Mouse (Mus musculus) liver, embryonic 12.5 days (tissue): ENCODE results near the gene Lman1l. TPM values are rescaled to one million over a fixed set of nuclear protein-coding genes. Genes with fewer than 3 reads are reported as not detected.

Source experiments
- ATAC-seq: fragments of 200-750 bp; cut with Nextera tagmentation; 2 replicates; pipeline ENCODE4 v1.8.0; 2017; ENCODE audit warnings: moderate number of reproducible peaks, mild to moderate bottlenecking, moderate library complexity
- H3K27ac ChIP-seq: fragments of 300-500 bp; sonication (generic); 2 replicates; pipeline ENCODE4 v1.5.1; 2016; ENCODE audit warnings: mild to moderate bottlenecking
- H3K27me3 ChIP-seq: fragments of 300-500 bp; sonication (generic); replicated peaks from 2 replicates; pipeline ENCODE4 v1.6.1; 2016; ENCODE audit warnings: mild to moderate bottlenecking, moderate library complexity
- H3K36me3 ChIP-seq: fragments of 300-500 bp; sonication (generic); 2 replicates; pipeline ENCODE4 v1.6.1; 2016; ENCODE audit warnings: mild to moderate bottlenecking, moderate library complexity
- H3K4me1 ChIP-seq: fragments of 300-500 bp; sonication (generic); 2 replicates; pipeline ENCODE4 v1.6.1; 2016
- H3K4me2 ChIP-seq: fragments of 300-500 bp; sonication (generic); 2 replicates; pipeline ENCODE4 v1.6.1; 2016; ENCODE audit warnings: mild to moderate bottlenecking, moderate library complexity
- H3K4me3 ChIP-seq: fragments of 300-500 bp; sonication (generic); 2 replicates; pipeline ENCODE4 v1.5.1; 2016; ENCODE audit warnings: mild to moderate bottlenecking, moderate library complexity
- H3K9ac ChIP-seq: fragments of 300-500 bp; sonication (generic); 2 replicates; pipeline ENCODE4 v1.6.1; 2016; ENCODE audit warnings: mild to moderate bottlenecking, moderate library complexity
- H3K9me3 ChIP-seq: fragments of 300-500 bp; sonication (generic); replicated peaks from 2 replicates; pipeline ENCODE4 v1.6.1; 2016; ENCODE audit warnings: mild to moderate bottlenecking, moderate library complexity
- WGBS: fragments of 180-500 bp; shearing (Covaris S2); methylation state at CpG from one replicate; pipeline ENCODE4 v1.1.7; 2016; ENCODE audit not compliant: insufficient replicate concordance; 5-methylcytosine and 5-hydroxymethylcytosine counted together
- polyA plus RNA-seq: library from polyadenylated mRNA; unstranded; fragments of >200 nt; fragmentation: Nextera tagmentation; extraction: Ambion mirVana; gene quantifications from 2 replicates; pipeline ENCODE4 v1.2.1, GENCODE M21; 2016

Gene Lman1l
- polyA plus RNA-seq, 1 experiment from 2014 or later = not detected

DNA sequence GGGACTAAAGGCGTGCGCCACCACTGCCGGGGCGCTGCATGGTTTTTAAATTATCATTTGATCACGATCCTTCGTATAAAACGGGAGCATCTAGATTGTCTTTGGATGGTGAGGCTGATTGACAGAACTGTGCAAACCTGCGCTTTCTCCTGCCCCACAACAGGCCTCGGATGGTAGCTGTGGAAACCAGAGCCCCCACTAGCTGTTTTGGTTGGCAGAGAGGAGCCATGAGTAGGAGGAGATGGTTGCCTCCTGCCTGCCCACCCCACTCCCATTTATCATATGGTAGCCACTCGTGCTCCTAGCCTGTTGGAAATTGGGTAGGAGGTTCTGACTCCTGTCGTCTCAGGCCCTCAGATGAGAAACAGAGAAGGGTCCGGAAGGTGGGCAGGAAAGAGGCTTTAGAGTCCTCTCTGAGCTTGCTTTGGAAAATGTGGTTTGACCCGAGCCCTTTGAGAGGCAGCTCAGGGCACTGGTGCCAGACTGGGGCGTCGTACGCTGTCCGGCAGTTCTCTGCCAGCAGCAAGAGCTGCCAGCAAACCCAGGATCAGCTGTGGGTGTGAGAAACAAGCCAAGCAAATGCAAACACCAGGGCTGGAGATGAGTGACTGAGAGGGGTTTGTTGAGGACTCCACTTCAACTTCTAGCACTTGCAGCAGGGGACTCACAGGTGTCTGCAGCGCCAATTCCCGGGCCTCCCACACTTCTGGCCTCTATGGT, 36.2 kb upstream of the Lman1l start:
- no peak overlapping the region for H3K9ac ChIP-seq
- H3K9me3 ChIP-seq = no peaks in the 10 kb centered on the region
- WGBS = 77% methylated on average over 19 of the region's 19 CpGs
- ATAC-seq = no peak
- no peaks in the 10 kb centered on the region for H3K36me3 ChIP-seq
- H3K4me3 ChIP-seq = no peak overlapping the region
- H3K27me3 ChIP-seq = peaks cover 9% of the 10 kb centered on the region; the same call in 1 of the 2 replicates
- H3K4me1 ChIP-seq = peaks cover 47% of the 10 kb centered on the region
- no peak overlapping the region for H3K4me2 ChIP-seq
- H3K27ac ChIP-seq = no peak overlapping the region

DNA sequence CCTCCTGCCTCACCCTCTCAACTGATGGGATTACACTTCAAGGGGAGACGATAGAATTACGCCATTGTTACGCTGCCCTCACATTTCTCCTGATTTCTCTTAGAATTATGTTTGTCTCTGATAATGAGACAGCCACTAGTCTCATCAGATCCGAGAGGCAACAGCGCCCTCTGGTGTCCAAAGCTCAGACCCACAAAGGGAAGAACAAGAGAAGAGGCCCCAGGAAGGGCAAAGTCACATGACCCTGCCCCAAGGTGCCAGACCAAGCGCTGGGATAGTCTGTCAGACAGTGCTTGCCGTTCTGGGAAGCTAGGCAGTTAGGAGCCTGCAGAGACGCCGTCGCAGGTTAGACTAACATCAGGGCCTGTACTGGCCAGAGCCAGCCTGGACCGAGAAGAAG, 35.2 kb upstream of the Lman1l start:
- Histone ChIP-seq H3K4me3 (0 out of 2 replicates have a peak overlapping the region, but pooled peaks have one; percentile 19), H3K36me3 (no peaks in the 10 kb centered on the region), H3K27me3 (peaks cover 9% of the 10 kb centered on the region; the same call in 1 of the 2 replicates), H3K9ac (no peak overlapping the region; the same call in 1 of the 2 replicates), H3K4me2 (peak overlapping the region; percentile 63), H3K4me1 (peaks cover 48% of the 10 kb centered on the region), H3K9me3 (no peaks in the 10 kb centered on the region), H3K27ac (no peak overlapping the region)
- WGBS = 2% methylated on average over 11 of the region's 11 CpGs
- ATAC-seq = peak; percentile 67

DNA sequence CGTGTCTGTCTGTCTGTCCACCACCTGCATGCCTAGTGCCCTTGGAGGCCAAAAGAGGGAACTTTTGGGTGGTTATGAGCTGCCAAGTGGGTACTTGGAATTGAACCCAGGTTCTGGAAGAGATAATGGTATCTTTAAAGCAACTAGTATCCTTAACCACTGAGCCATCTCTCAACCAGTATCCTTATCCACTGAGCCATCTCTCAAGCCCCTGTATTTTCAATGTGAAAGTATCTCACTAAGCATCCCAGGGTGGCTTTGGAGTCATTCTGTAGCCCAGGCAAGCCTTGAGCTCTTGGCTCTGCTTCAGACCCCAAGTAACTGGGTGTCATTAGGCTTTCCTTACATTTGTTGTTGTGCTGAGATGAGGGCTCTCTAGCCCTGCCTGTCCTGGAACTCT, 34.4 kb upstream of the Lman1l start:
- H3K9ac ChIP-seq = no peak overlapping the region
- H3K36me3 ChIP-seq = no peaks in the 10 kb centered on the region
- H3K9me3 ChIP-seq = no peaks in the 10 kb centered on the region
- no peak overlapping the region for H3K27ac ChIP-seq
- peaks cover 47% of the 10 kb centered on the region for H3K4me1 ChIP-seq
- H3K27me3 ChIP-seq = peaks cover 9% of the 10 kb centered on the region; the same call in 1 of the 2 replicates
- no peak overlapping the region for H3K4me2 ChIP-seq
- WGBS = 82% methylated on average over 1 of the region's 1 CpGs
- ATAC-seq = no peak
- H3K4me3 ChIP-seq = no peak overlapping the region

DNA sequence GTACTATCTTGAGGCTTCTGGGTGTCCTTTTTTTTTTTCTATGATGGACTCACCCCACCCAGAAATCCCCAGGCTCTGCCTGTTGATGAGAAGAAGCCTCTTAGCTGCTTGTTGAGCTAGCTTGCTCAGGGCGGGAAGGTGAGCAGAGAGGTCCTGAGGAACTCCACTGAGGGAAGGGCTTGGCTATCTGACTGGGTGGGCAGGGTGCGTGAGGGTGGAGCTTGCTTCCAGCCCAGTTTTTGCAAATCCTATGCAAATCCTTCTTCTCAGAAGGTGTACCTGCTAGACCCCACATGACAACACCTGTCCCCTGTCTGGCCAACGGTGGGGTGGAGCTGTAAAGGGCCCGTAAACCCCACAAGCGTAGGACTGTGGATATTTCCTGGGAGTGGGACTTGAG, 32.7 kb upstream of the Lman1l start, which contains the start of gene Csk:
Csk (minus strand) TSS at position 349 of the 400 bp plus-strand sequence.
- 78% methylated on average over 5 of the region's 5 CpGs for WGBS
- Histone ChIP-seq H3K9ac (no peak within 1 kb of the TSS), H3K9me3 (no peaks in the 10 kb centered on the region), H3K4me2 (no peak within 1 kb of the TSS), H3K4me3 (no peak within 1 kb of the TSS), H3K27me3 (peaks cover 9% of the 10 kb centered on the region; the same call in 1 of the 2 replicates), H3K4me1 (peaks cover 51% of the 10 kb centered on the region), H3K27ac (no peak within 1 kb of the TSS), H3K36me3 (no peaks in the 10 kb centered on the region)
- ATAC-seq = no peak

DNA sequence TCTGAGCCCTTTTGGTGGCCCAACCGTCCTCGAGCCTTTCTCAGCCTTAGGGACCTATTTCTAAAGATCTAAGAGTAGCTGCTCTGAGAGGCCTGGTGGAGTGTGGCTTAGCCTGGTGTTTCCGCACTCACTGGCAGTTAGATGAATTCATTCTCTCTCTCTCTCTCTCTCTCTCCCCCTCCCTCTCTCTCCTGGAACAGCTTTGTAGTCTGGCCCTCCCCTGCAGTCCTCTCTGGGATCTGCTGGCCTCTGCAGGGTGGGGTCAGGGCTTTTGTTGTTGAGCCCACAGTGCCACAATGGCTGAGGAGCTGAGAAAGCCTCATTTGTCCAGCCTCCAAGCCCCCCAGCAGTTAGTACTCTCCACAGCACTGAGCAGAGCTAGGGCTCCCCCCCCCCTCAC, 32.3 kb upstream of the Lman1l start:
- Histone ChIP-seq H3K9ac (no peak overlapping the region), H3K9me3 (no peaks in the 10 kb centered on the region), H3K27ac (no peak overlapping the region), H3K27me3 (peaks cover 9% of the 10 kb centered on the region; the same call in 1 of the 2 replicates), H3K4me3 (no peak overlapping the region), H3K4me2 (no peak overlapping the region), H3K36me3 (no peaks in the 10 kb centered on the region), H3K4me1 (peaks cover 55% of the 10 kb centered on the region)
- 69% methylated on average over 3 of the region's 3 CpGs for WGBS
- ATAC-seq = no peak

DNA sequence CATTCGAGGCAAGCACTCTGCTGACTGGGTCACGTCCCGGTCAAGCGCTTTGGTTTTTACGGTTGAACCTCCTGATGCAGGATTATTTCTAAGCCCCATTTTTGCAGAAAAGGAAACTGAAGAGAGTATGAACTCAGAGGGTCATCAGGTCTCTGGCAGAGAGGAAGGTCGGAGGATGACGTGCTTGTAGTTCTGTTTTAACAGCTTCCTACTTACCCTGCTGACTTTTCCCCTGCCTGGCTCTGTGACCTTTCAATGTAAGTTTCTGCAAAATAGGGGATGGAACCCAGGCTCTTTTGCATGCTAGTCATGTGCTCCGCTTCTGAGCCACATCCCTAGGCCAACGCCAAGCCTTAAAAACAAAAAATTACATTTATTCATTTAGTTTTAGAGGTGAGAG, 31.8 kb upstream of the Lman1l start:
- Histone ChIP-seq H3K36me3 (no peaks in the 10 kb centered on the region), H3K27me3 (peaks cover 9% of the 10 kb centered on the region; the same call in 1 of the 2 replicates), H3K4me3 (no peak overlapping the region), H3K27ac (no peak overlapping the region), H3K9me3 (no peaks in the 10 kb centered on the region), H3K4me1 (peaks cover 60% of the 10 kb centered on the region), H3K4me2 (no peak overlapping the region), H3K9ac (no peak overlapping the region)
- no peak for ATAC-seq
- WGBS = 64% methylated on average over 9 of the region's 9 CpGs

DNA sequence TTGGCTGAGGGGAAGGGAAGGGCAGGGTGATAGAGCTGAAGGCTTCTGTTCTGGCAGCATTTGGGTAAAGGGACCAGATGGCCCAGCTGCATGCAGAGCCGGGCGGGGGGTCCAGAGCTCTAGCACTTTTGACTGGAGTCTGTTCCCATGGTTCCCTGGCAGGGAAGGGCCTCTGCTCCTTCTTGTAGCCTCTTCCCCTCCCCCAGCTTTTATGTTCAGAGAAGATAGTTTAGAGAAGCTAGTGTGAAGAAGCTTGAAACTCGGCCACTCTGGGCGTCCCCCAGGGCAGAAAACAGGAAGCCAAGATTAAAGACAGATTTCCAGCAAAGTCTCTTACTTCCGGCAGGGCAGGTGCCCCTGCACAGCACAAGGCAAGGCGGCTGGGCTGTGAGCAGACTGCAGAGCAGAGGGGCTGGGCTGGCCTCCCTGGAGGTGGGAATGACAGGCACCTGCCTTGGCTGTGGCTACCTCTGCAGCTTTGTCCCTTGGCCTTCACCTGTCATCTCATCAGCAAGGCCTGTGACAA, 30.3 kb upstream of the Lman1l start:
- Histone ChIP-seq H3K4me3 (no peak overlapping the region), H3K9ac (peak overlapping the region; percentile 29), H3K36me3 (no peaks in the 10 kb centered on the region), H3K27me3 (peaks cover 9% of the 10 kb centered on the region; the same call in 1 of the 2 replicates), H3K9me3 (no peaks in the 10 kb centered on the region), H3K27ac (peak overlapping the region; percentile 73), H3K4me2 (no peak overlapping the region), H3K4me1 (peaks cover 70% of the 10 kb centered on the region)
- no peak for ATAC-seq
- WGBS = 25% methylated on average over 6 of the region's 6 CpGs

DNA sequence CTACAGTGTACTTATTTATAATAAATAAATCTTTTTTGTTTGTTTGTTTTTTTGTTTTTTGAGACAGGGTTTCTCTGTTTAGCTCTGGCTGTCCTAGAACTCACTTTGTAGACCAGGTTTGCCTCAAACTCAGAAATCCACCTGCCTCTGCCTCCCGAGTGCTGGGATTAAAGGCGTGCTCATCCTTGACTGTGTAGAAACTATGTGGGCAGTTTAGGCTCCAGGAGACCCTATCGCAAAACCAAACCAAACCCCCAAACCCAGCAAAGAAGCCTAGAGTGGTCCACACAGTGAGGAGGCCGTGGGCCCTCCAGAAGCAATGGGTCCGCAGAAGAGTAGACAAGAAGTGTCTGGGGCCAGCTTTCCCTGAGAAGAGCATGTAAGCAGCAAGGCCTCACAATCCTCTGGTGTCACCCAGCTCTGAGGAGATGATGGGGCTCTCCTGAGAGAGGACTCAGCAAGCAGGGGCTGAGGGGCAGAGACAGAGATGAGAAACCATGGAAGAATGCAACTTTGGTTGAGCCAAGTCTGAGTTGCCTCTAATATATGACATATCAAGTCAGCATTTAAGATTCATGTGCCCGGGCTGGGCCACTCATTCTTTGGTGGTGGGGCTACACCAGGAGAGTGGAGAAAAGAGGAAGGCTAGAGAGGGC, 29.7 kb upstream of the Lman1l start:
- H3K4me2 ChIP-seq = no peak overlapping the region
- no peak for ATAC-seq
- H3K4me1 ChIP-seq = peaks cover 67% of the 10 kb centered on the region
- no peaks in the 10 kb centered on the region for H3K36me3 ChIP-seq
- no peak overlapping the region for H3K4me3 ChIP-seq
- H3K9me3 ChIP-seq = no peaks in the 10 kb centered on the region
- H3K27me3 ChIP-seq = peaks cover 9% of the 10 kb centered on the region; the same call in 1 of the 2 replicates
- peak overlapping the region; percentile 73 for H3K27ac ChIP-seq
- WGBS = 58% methylated on average over 6 of the region's 6 CpGs
- H3K9ac ChIP-seq = peak overlapping the region; percentile 29; the same call in 1 of the 2 replicates

DNA sequence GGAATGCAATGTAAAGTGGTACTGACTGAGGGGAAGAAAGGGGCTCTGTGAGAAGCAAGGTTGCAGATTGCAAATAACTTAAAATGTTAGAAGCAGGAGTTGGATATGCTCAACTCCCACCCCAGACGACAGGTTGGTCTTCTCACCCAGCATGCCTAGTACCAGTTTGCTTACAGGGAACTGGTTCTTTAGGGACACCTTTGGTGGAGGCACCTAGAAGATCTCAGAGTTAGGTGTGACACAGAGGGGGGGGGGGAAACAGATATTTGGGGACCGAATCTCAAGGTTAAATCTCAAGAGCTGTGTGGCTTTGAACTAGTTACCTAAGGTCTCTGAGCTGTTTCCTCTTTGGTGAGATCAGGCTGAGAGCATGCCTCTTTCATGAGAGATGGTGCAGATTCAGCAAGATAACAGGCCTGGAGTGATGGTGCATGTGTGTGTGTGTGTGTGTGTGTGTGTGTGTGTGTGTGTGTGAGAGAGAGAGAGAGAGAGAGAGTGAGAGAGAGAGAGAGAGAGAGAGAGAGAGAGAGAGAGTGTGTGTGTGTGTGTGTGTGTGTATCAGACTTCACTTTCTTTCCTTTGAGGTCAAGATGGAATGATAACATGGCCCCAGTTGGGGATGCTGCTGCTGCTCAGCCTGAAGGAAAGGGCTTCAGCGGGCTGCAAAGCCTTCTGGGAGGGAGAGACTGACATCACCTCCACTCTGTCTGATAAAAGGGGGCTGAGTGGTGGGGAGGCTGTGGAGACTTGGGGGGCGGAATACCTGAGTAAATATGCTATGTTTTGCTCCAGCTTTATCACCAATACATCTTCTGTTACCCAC, 26.9 kb upstream of the Lman1l start:
- no peak overlapping the region for H3K4me3 ChIP-seq
- no peak overlapping the region for H3K9ac ChIP-seq
- no peaks in the 10 kb centered on the region for H3K27me3 ChIP-seq
- no peaks in the 10 kb centered on the region for H3K9me3 ChIP-seq
- H3K4me1 ChIP-seq = peaks cover 80% of the 10 kb centered on the region
- peak overlapping the region; percentile 66 for H3K27ac ChIP-seq
- no peak for ATAC-seq
- H3K4me2 ChIP-seq = no peak overlapping the region
- peaks cover 1% of the 10 kb centered on the region; the same call in 1 of the 2 replicates for H3K36me3 ChIP-seq
- 30% methylated on average over 4 of the region's 4 CpGs for WGBS

DNA sequence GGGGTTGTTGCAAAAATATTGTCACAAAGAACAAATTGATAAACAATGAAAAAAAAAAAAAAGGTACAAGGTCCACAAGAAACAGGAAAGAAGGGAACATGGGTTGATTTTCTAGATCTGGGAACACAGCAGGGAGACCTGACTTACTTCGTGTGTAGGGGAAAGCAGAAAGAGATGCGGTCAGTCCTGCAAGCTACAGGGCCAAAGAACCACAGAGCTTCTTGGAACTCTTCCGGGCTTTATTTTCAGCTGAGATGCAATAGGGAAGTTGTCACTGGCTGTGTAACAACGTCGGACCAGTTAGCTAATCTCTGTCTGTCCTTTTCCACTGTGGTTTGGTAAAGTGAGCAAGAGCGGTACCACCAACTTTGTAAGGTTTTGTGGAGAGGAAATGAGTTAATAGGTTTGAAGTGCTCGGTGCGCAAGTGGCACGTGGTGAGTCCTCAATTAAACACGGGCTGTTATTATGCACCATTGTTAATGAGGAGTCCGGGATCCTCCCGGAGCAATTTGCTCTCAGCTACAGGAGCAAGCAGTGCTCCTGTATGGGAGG, 26.1 kb upstream of the Lman1l start:
- 21% methylated on average over 12 of the region's 12 CpGs for WGBS
- Histone ChIP-seq H3K4me3 (no peak overlapping the region), H3K4me1 (peaks cover 84% of the 10 kb centered on the region), H3K36me3 (peaks cover 10% of the 10 kb centered on the region), H3K9ac (no peak overlapping the region), H3K27ac (peak overlapping the region; percentile 66), H3K27me3 (no peaks in the 10 kb centered on the region), H3K4me2 (no peak overlapping the region), H3K9me3 (no peaks in the 10 kb centered on the region)
- ATAC-seq = no peak
